Mouse (Mus musculus) cerebellum, adult 11 months (tissue): ENCODE results near the gene Ano8.
"Not testable (repeated sequence)": the region's sequence is repeated elsewhere in the genome, so short reads cannot be mapped to it uniquely, and the experiment has no call there.

Experiments
- DNase-seq: peaks from one replicate; pipeline ENCODE4 v3.0.0; 2022

The Ano8 gene

DNA sequence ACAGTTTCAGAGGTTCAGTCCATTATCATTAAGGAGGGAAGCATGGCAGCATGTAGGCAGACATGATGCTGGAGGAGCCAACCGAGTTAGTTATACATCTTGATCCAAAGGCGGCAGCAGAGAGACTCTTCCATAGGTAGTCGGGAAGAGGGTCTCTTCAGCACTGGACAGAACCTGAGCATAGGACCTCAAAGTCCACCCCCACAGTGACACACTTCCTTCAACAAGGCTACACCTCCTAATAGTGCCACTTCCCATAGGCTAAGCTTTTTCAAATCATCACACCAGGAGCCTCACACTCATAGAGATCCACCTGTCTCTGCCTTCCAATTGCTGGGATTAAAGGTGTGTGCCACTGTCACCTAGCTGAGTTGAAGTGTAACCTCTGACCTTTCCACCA is 48.7 kb downstream of the Ano8 start:
- DNase-seq = no peak

DNA sequence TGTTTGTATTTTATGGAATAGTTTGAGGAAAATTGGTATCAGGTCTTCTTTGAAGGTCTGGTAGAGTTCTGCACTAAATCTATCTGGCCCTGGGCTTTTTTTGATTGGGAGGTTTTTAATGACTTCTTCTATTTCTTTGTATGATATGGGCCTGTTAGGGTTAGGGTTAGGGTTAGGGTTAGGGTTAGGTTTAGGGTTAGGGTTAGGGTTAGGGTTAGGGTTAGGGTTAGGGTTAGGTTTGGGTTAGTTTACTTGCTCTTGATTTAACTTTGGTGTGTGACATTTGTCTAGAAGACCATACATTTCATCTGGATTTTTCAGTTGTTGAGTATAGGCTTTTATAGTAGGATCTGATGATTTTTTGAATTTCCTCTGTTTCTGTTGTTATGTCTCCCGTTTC is 52.8 kb downstream of the Ano8 start:
- DNase-seq = not testable (repeated sequence)
